Mouse (Mus musculus): ENCODE results near the gene Zbtb34.

- no peak for TF ChIP-seq TAL1 (conservative IDR thresholded peaks at IDR 0.05; ENCODE audit: low read depth, low read length)
- no peak for TF ChIP-seq GATA1 (IDR thresholded peaks at IDR 0.05; ENCODE audit: borderline replicate concordance, low read length)
- TF ChIP-seq CTCF (IDR thresholded peaks at IDR 0.05; ENCODE audit: low read depth, low read length), result no peak
- TF ChIP-seq POLR2AphosphoS5 (IDR thresholded peaks at IDR 0.05; ENCODE audit: insufficient replicate concordance, low read depth, low read length), result no peak
Observed at GRCm38 (mm10) chr2:33449119-33449873, 18.2 kb upstream of the Zbtb34 start.

All from G1E (cell line).